Comparison of ENCODE assay signal across 20 mouse cellular contexts in the genomic region with DNA sequence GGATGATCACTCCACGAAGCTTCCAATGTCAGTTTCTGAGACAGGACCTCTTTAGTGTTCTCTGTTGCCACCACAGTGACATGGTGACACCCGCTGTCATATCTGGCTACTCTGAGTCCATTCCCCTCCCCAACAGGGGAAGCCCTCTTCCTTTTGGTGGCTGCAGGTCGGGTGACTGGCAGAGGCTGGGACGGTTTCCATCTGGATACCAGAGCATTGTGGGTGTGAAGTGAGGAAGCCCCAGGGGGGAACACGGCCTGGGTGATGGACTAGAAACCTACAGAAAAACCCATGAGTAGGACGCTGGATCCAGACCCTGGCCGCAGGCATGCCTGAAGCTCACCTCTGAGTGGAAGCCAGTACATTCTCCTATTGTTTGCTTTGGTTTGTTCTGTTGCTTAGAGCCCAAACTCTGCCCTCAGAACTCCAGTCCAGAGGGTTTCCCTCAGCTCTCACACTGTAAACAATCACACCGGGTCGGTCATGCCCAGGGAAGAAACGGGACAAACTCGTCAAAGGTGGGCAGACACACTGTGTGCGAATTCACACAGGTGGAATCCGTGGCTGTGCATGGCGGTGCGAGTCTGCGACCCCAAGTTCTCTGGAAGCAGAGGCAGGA. TPM values are rescaled to one million over a fixed set of nuclear protein-coding genes. Genes with fewer than 3 reads are reported as not detected.
DNase-seq lines count a peak whose midpoint lies in the region; ATAC-seq and TF ChIP-seq lines count a peak whose summit lies in the region.
"Had no signal": no experiment of that assay in that cellular context is flagged by ENCODE, and none has a peak within 500 bp of the region (broad histone marks: within the 10 kb centered on the region; RNA-seq: fewer than 3 reads in every experiment).

No protein-coding gene starts in this region.

- no peak for TF ChIP-seq EP300 in heart, adult 2 months (IDR thresholded peaks at IDR 0.05; ENCODE audit: insufficient read depth, low read depth, low read length)

- no peaks in the 10 kb centered on the region for H3K9me3 ChIP-seq in liver, embryonic 15.5 days (replicated peaks)
- H3K9me3 ChIP-seq in liver, embryonic 11.5 days (ENCODE audit: control insufficient read depth, low read length), result no peaks in the 10 kb centered on the region
- H3K9me3 ChIP-seq in midbrain, embryonic 10.5 days (replicated peaks), result no peaks in the 10 kb centered on the region
- no peaks in the 10 kb centered on the region for H3K9me3 ChIP-seq in midbrain, postnatal 0 days (ENCODE audit: low read length)
- H3K9me3 ChIP-seq: embryonic facial prominence, embryonic 10.5 days; forebrain, embryonic 13.5 days; G1E; heart, embryonic 12.5 days; hindbrain, embryonic 13.5 days had no signal

- TF ChIP-seq CTCF in heart, adult 2 months (IDR thresholded peaks at IDR 0.05), result peak; percentile 9; the same call in 1 of the 2 replicates
- no peak for TF ChIP-seq CTCF in midbrain, postnatal 0 days (IDR thresholded peaks at IDR 0.05)

- no peak overlapping the region for H3K4me2 ChIP-seq in liver, embryonic 15.5 days
- no peak overlapping the region for H3K4me2 ChIP-seq in liver, embryonic 11.5 days
- H3K4me2 ChIP-seq in midbrain, postnatal 0 days (ENCODE audit: low read depth, low read length, poor library complexity, severe bottlenecking), result no peak overlapping the region
- H3K4me2 ChIP-seq: forebrain, embryonic 13.5 days; heart, embryonic 12.5 days; hindbrain, embryonic 13.5 days had no signal

- peak in 1 of 2 experiments; percentile 28 for DNase-seq in heart, adult 2 months
- no peak for DNase-seq in heart, postnatal 36 days
- DNase-seq in liver, embryonic 11.5 days (ENCODE audit: low spot score), result no peak
- DNase-seq in midbrain, embryonic 10.5 days (ENCODE audit: low spot score), result no peak
- DNase-seq in midbrain, postnatal 0 days (ENCODE audit: low spot score), result no peak
- no peak for DNase-seq in urinary bladder, postnatal 36 days (ENCODE audit: low spot score in 2 of 2)
- DNase-seq: adrenal gland, adult 8-10 months; cerebellum, adult 2 months; cerebellum, postnatal 10 days; forebrain, postnatal 0 days; gastrocnemius, postnatal 25 days had no signal

- H3K4me3 ChIP-seq in heart, adult 2 months, result no peak overlapping the region
- no peak overlapping the region for H3K4me3 ChIP-seq in liver, embryonic 15.5 days (replicated peaks)
- H3K4me3 ChIP-seq in liver, embryonic 11.5 days (ENCODE audit: low read depth, low read length), result no peak overlapping the region
- no peak overlapping the region for H3K4me3 ChIP-seq in midbrain, embryonic 10.5 days
- no peak overlapping the region for H3K4me3 ChIP-seq in midbrain, postnatal 0 days (ENCODE audit: low read depth, low read length)
- H3K4me3 ChIP-seq: embryonic facial prominence, embryonic 10.5 days; forebrain, embryonic 13.5 days; heart, embryonic 12.5 days; hindbrain, embryonic 13.5 days had no signal

- no peak overlapping the region for H3K9ac ChIP-seq in heart, adult 2 months (ENCODE audit: low read depth, low read length)
- H3K9ac ChIP-seq in liver, embryonic 15.5 days, result no peak overlapping the region
- H3K9ac ChIP-seq in liver, embryonic 11.5 days (ENCODE audit: low read depth, low read length), result no peak overlapping the region
- H3K9ac ChIP-seq in midbrain, postnatal 0 days (replicated peaks; ENCODE audit: low read length, poor library complexity, severe bottlenecking), result no peak overlapping the region
- H3K9ac ChIP-seq: forebrain, embryonic 13.5 days; forebrain, postnatal 0 days; heart, embryonic 12.5 days; hindbrain, embryonic 13.5 days had no signal

- H3K79me2 ChIP-seq in heart, adult 2 months (replicated peaks; ENCODE audit: control insufficient read depth, insufficient read depth, low read length), result no peaks in the 10 kb centered on the region

- H3K27me3 ChIP-seq in heart, adult 2 months (ENCODE audit: control insufficient read depth, insufficient read depth, low read length), result no peaks in the 10 kb centered on the region
- H3K27me3 ChIP-seq in liver, embryonic 15.5 days, result peaks cover 61% of the 10 kb centered on the region
- H3K27me3 ChIP-seq in liver, embryonic 11.5 days (replicated peaks; ENCODE audit: control insufficient read depth, insufficient read depth, low read length), result peaks cover 8% of the 10 kb centered on the region
- H3K27me3 ChIP-seq in midbrain, embryonic 10.5 days (ENCODE audit: low read depth, poor library complexity, severe bottlenecking), result no peaks in the 10 kb centered on the region
- H3K27me3 ChIP-seq in midbrain, postnatal 0 days (ENCODE audit: insufficient read depth, low read length), result no peaks in the 10 kb centered on the region
- H3K27me3 ChIP-seq: CH12.LX; forebrain, embryonic 13.5 days; hindbrain, embryonic 13.5 days had no signal

- WGBS in heart, adult 2 months, result 63% methylated on average over 16 of the region's 16 CpGs
- 58% methylated on average over 16 of the region's 16 CpGs for WGBS in liver, embryonic 15.5 days (ENCODE audit: insufficient replicate concordance)
- WGBS in liver, embryonic 11.5 days, result 75% methylated on average over 16 of the region's 16 CpGs
- WGBS in midbrain, embryonic 10.5 days, result 88% methylated on average over 16 of the region's 16 CpGs
- WGBS in midbrain, postnatal 0 days, result 85% methylated on average over 16 of the region's 16 CpGs

- peaks cover 13% of the 10 kb centered on the region for H3K4me1 ChIP-seq in heart, adult 2 months (ENCODE audit: control insufficient read depth, insufficient read depth, low read length)
- peaks cover 33% of the 10 kb centered on the region for H3K4me1 ChIP-seq in liver, embryonic 15.5 days (replicated peaks)
- H3K4me1 ChIP-seq in liver, embryonic 11.5 days (replicated peaks; ENCODE audit: control insufficient read depth, insufficient read depth, low read length), result no peaks in the 10 kb centered on the region
- peaks cover 51% of the 10 kb centered on the region for H3K4me1 ChIP-seq in midbrain, embryonic 10.5 days
- no peaks in the 10 kb centered on the region for H3K4me1 ChIP-seq in midbrain, postnatal 0 days (ENCODE audit: insufficient read depth, low read length)

- H3K27ac ChIP-seq in heart, adult 2 months, result no peak overlapping the region
- H3K27ac ChIP-seq in liver, embryonic 15.5 days (replicated peaks), result peak overlapping the region; percentile 72
- H3K27ac ChIP-seq in liver, embryonic 11.5 days (ENCODE audit: low read depth, low read length), result no peak overlapping the region
- H3K27ac ChIP-seq in midbrain, embryonic 10.5 days (replicated peaks), result peak overlapping the region; percentile 33; the same call in 1 of the 2 replicates
- no peak overlapping the region for H3K27ac ChIP-seq in midbrain, postnatal 0 days (ENCODE audit: low read depth, low read length)
- H3K27ac ChIP-seq: forebrain, embryonic 13.5 days; hindbrain, postnatal 0 days had no signal

- intact Hi-C loops in heart, adult 2 months (cut with DNase I), result no loop called here
- intact Hi-C loops in heart, postnatal 36 days (cut with DNase I), result no loop called here

- no peak for TF ChIP-seq POLR2A in heart, adult 2 months (IDR thresholded peaks at IDR 0.05; ENCODE audit: insufficient read depth, low read depth, low read length)

- ATAC-seq in liver, embryonic 15.5 days (ENCODE audit: insufficient read depth), result 0 out of 2 replicates have a peak, but pooled peaks have one; percentile 17
- ATAC-seq in liver, embryonic 11.5 days (replicated peaks; ENCODE audit: low FRiP score), result no peak
- ATAC-seq in midbrain, postnatal 0 days (ENCODE audit: low FRiP score), result no peak
- ATAC-seq: forebrain, embryonic 13.5 days; forebrain, postnatal 0 days; hindbrain, postnatal 0 days had no signal

- no peaks in the 10 kb centered on the region for H3K36me3 ChIP-seq in heart, adult 2 months (ENCODE audit: control insufficient read depth, insufficient read depth, low read length)
- H3K36me3 ChIP-seq in liver, embryonic 15.5 days (replicated peaks), result no peaks in the 10 kb centered on the region
- no peaks in the 10 kb centered on the region for H3K36me3 ChIP-seq in liver, embryonic 11.5 days (ENCODE audit: control insufficient read depth, insufficient read depth, low read length)
- no peaks in the 10 kb centered on the region for H3K36me3 ChIP-seq in midbrain, embryonic 10.5 days
- H3K36me3 ChIP-seq in midbrain, postnatal 0 days (ENCODE audit: insufficient read depth, low read length), result no peaks in the 10 kb centered on the region
- H3K36me3 ChIP-seq: embryonic facial prominence, embryonic 10.5 days; G1E; heart, embryonic 12.5 days; hindbrain, embryonic 13.5 days had no signal

RNA-seq across cellular contexts. Expression of gene Alpl, which starts 23.6 kb away (rescaled TPM):
- total RNA-seq in heart, adult 2 months (2021), result 10 to 100 TPM; 55.6 to 64.8 TPM
- polyA plus RNA-seq in heart, adult 2 months (2012; rRNA removed), result 33.2 and 47.8 TPM in 2 replicates
- 10 to 100 TPM; 29.5 to 45.6 TPM for total RNA-seq in heart, postnatal 36 days (2021)
- polyA plus RNA-seq in liver, embryonic 15.5 days (2015; fragmentation: Nextera tagmentation; extraction: Ambion mirVana), result 9.7 and 12.0 TPM in 2 replicates
- polyA plus RNA-seq in liver, embryonic 11.5 days (2014; fragmentation: Nextera tagmentation; extraction: Ambion mirVana), result 5.7 and 6.1 TPM in 2 replicates
- polyA plus RNA-seq in midbrain, embryonic 10.5 days (2016; fragmentation: Nextera tagmentation; extraction: Ambion mirVana), result 34.2 and 38.6 TPM in 2 replicates
- 14.3 and 17.9 TPM in 2 replicates for total RNA-seq in midbrain, postnatal 0 days (2014; rRNA removed)
- polyA plus RNA-seq in midbrain, postnatal 0 days (2015; fragmentation: Nextera tagmentation; extraction: Ambion mirVana), result 16.1 and 19.1 TPM in 2 replicates
- total RNA-seq: G1E; hematopoietic stem cell, adult 5-6 weeks had no signal
- polyA plus RNA-seq: G1E had no signal

Comparison
In these comparisons a context has a peak if more than half of its experiments do, and no peak if none do; other contexts are left out.
1. H3K27ac ChIP-seq: peak in liver, embryonic 15.5 days (single experiment) and midbrain, embryonic 10.5 days (single experiment); none in heart, adult 2 months (single experiment), liver, embryonic 11.5 days (single experiment) and midbrain, postnatal 0 days (single experiment).